11 mouse cellular contexts compared by ENCODE assay signal in the genomic region with DNA sequence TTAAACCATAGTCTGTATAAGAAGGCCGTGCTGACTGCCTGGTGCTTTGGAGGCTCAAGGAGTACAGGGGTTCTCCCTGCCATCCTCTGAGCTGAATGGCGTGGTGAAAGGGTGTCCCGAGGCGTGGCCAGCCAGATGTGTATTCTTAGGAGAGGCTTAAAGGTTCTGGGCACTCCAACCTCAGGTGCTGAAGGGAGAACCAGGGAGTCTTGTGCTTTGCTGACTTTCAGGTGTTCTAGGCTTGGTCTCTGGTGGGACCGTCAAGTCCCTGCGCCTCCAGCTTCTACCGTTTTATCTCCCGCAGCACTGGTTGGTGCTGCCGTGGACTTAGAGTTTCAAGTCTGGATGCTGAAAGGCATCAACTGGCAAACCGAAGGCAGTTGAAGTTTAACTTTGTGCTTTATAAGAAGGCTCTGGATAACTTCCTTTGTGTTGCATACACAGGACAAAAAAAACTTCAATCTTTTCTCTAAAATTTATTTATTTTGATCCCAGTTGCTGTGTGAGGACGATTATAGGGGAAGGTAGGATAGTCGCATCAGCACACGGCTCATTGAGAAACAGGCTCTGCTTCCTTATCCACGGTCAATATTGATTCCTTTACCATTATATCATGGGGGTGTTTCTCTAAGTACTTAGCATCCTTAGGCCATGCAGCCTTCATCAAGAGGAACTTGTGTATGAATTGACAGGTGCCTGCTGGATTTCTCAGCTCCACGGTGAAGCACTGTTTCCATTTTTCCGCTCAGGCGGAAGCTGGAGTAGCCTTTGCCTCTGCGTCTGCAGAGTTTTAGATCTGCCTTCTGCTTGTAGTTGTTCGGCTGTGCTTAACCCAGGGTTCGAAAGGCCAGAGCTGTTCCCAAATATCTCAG.
DNase-seq lines count a peak whose midpoint lies in the region; ATAC-seq and TF ChIP-seq lines count a peak whose summit lies in the region.
"Had no signal": no experiment of that assay in that cellular context is flagged by ENCODE, and none has a peak within 500 bp of the region (broad histone marks: within the 10 kb centered on the region; RNA-seq: fewer than 3 reads in every experiment).

No protein-coding gene starts in this region.

- H3K36me3 ChIP-seq in kidney, adult 2 months (ENCODE audit: control insufficient read depth, insufficient read depth, low read length), result no peaks in the 10 kb centered on the region
- no peaks in the 10 kb centered on the region for H3K36me3 ChIP-seq in liver, embryonic 12.5 days

- H3K4me2 ChIP-seq in liver, embryonic 12.5 days, result peak overlapping the region; percentile 19; the same call in 1 of the 2 replicates

- TF ChIP-seq CTCF in kidney, adult 2 months (conservative IDR thresholded peaks at IDR 0.05; ENCODE audit: insufficient read depth, insufficient read length, low read depth, low read length), result no peak
- no peak for TF ChIP-seq CTCF in bone marrow, adult 2 months (IDR thresholded peaks at IDR 0.05; ENCODE audit: control insufficient read depth, insufficient read depth, low read length)

- WGBS in kidney, adult 2 months, result 55% methylated on average over 20 of the region's 20 CpGs
- 78% methylated on average over 20 of the region's 20 CpGs for WGBS in bone marrow, adult 2 months
- 76% methylated on average over 20 of the region's 20 CpGs for WGBS in liver, embryonic 12.5 days (ENCODE audit: insufficient replicate concordance)

- no peak overlapping the region for H3K9ac ChIP-seq in liver, embryonic 12.5 days

- no peak for ATAC-seq in liver, embryonic 12.5 days

- H3K4me3 ChIP-seq in kidney, adult 2 months (ENCODE audit: insufficient read depth, low read depth, low read length), result peak overlapping the region; percentile 40
- no peak overlapping the region for H3K4me3 ChIP-seq in bone marrow, adult 2 months (replicated peaks; ENCODE audit: control insufficient read depth, low read depth, low read length)
- no peak overlapping the region for H3K4me3 ChIP-seq in liver, embryonic 12.5 days
- H3K4me3 ChIP-seq: myocyte had no signal

- H3K4me1 ChIP-seq in kidney, adult 2 months (ENCODE audit: control insufficient read depth, insufficient read depth, low read length), result peaks cover 8% of the 10 kb centered on the region; the same call in 1 of the 2 replicates
- peaks cover 8% of the 10 kb centered on the region for H3K4me1 ChIP-seq in bone marrow, adult 2 months (ENCODE audit: control insufficient read depth, insufficient read depth, low read length)
- peaks cover 14% of the 10 kb centered on the region for H3K4me1 ChIP-seq in liver, embryonic 12.5 days

- H3K27ac ChIP-seq in kidney, adult 2 months (ENCODE audit: insufficient read depth, low read depth, low read length), result peak overlapping the region; percentile 63
- H3K27ac ChIP-seq in bone marrow, adult 2 months (ENCODE audit: control insufficient read depth, insufficient read depth, low read depth, low read length, poor library complexity), result peak overlapping the region; percentile 14
- no peak overlapping the region for H3K27ac ChIP-seq in liver, embryonic 12.5 days

- no peak for TF ChIP-seq POLR2A in kidney, adult 2 months (IDR thresholded peaks at IDR 0.05; ENCODE audit: low read depth, low read length)
- TF ChIP-seq POLR2A in bone marrow, adult 2 months (IDR thresholded peaks at IDR 0.05; ENCODE audit: borderline replicate concordance, control insufficient read depth, low read depth, low read length), result no peak

- DNase-seq in kidney, adult 2 months, result no peak
- no peak for DNase-seq in kidney, postnatal 10 days
- DNase-seq in B cell, adult 2 months, result peak; percentile 18 to 33
- DNase-seq in T-cell, adult 2 months (ENCODE audit: low spot score), result no peak
- DNase-seq in urinary bladder, postnatal 4 days (ENCODE audit: low spot score in 2 of 2), result no peak
- no peak for DNase-seq in layer of hippocampus, postnatal 36 days
- DNase-seq: cerebellum, postnatal 25 days; right cerebral cortex, postnatal 14 days had no signal

- no peaks in the 10 kb centered on the region for H3K9me3 ChIP-seq in liver, embryonic 12.5 days (replicated peaks)

- H3K27me3 ChIP-seq in kidney, adult 2 months (replicated peaks; ENCODE audit: control insufficient read depth, insufficient read depth, low read length), result no peaks in the 10 kb centered on the region
- H3K27me3 ChIP-seq in liver, embryonic 12.5 days (replicated peaks), result peaks cover 21% of the 10 kb centered on the region

Comparison
In these comparisons a context has a peak if more than half of its experiments do, and no peak if none do; other contexts are left out.
1. DNase-seq: peak in B cell, adult 2 months (2 of 2); none in kidney, adult 2 months (single experiment), kidney, postnatal 10 days (single experiment), T-cell, adult 2 months (single experiment), urinary bladder, postnatal 4 days (0 of 2) and layer of hippocampus, postnatal 36 days (0 of 2).